Mouse (Mus musculus): ENCODE results near the gene Crebrf. TPM values are rescaled to one million over a fixed set of nuclear protein-coding genes. Genes with fewer than 3 reads are reported as not detected.

The Crebrf gene
- polyA plus RNA-seq, 1 experiment from 2014 or later = 2.5 TPM

- no peaks in the 10 kb centered on the region for H3K9me3 ChIP-seq (ENCODE audit: control insufficient read depth, low read length)
Observed at GRCm38 (mm10) chr17:26812607-26813006, 97.2 kb downstream of the Crebrf start.

GRCm38 (mm10) chr17:26813497-26813896, 98.0 kb downstream of the Crebrf start:
- Histone ChIP-seq H3K9ac (ENCODE audit: low read length) (no peak overlapping the region), H3K4me3 (ENCODE audit: low read depth, low read length) (no peak overlapping the region), H3K27me3 (ENCODE audit: control insufficient read depth, insufficient read depth, low read length) (no peaks in the 10 kb centered on the region), H3K4me2 (ENCODE audit: low read depth, severe bottlenecking) (no peak overlapping the region), H3K27ac (replicated peaks; ENCODE audit: low read depth, low read length) (no peak overlapping the region), H3K9me3 (ENCODE audit: control insufficient read depth, low read length) (no peaks in the 10 kb centered on the region), H3K4me1 (ENCODE audit: control insufficient read depth, insufficient read depth, low read length) (no peaks in the 10 kb centered on the region), H3K36me3 (ENCODE audit: control insufficient read depth, insufficient read depth, low read length) (no peaks in the 10 kb centered on the region)
- 87% methylated on average over 9 of the region's 9 CpGs for WGBS
- no peak for DNase-seq (ENCODE audit: low spot score)
- ATAC-seq (ENCODE audit: insufficient number of reproducible peaks, low FRiP score, low TSS enrichment, low read depth) = no peak

More at GRCm38 (mm10) chr17:26812607-26813006, 97.2 kb downstream of the Crebrf start:
- H3K4me3 ChIP-seq (ENCODE audit: low read depth, low read length) = no peak overlapping the region
- no peak for ATAC-seq (ENCODE audit: insufficient number of reproducible peaks, low FRiP score, low TSS enrichment, low read depth)
- no peaks in the 10 kb centered on the region for H3K27me3 ChIP-seq (ENCODE audit: control insufficient read depth, insufficient read depth, low read length)
- WGBS = 84% methylated on average over 2 of the region's 2 CpGs
- no peak overlapping the region for H3K27ac ChIP-seq (replicated peaks; ENCODE audit: low read depth, low read length)
- no peaks in the 10 kb centered on the region for H3K4me1 ChIP-seq (ENCODE audit: control insufficient read depth, insufficient read depth, low read length)
- no peak overlapping the region for H3K9ac ChIP-seq (ENCODE audit: low read length)
- H3K4me2 ChIP-seq (ENCODE audit: low read depth, severe bottlenecking) = no peak overlapping the region
- no peaks in the 10 kb centered on the region for H3K36me3 ChIP-seq (ENCODE audit: control insufficient read depth, insufficient read depth, low read length)
- DNase-seq (ENCODE audit: low spot score) = no peak

- 83% methylated on average over 6 of the region's 6 CpGs for WGBS
- no peak overlapping the region for H3K4me2 ChIP-seq (ENCODE audit: low read depth, severe bottlenecking)
- no peak for DNase-seq (ENCODE audit: low spot score)
Observed at GRCm38 (mm10) chr17:26816810-26817209, 101.4 kb downstream of the Crebrf start.

GRCm38 (mm10) chr17:26817776-26818175, 102.3 kb downstream of the Crebrf start:
- H3K36me3 ChIP-seq (ENCODE audit: control insufficient read depth, insufficient read depth, low read length) = no peaks in the 10 kb centered on the region
- no peaks in the 10 kb centered on the region for H3K27me3 ChIP-seq (ENCODE audit: control insufficient read depth, insufficient read depth, low read length)
- H3K4me3 ChIP-seq (ENCODE audit: low read depth, low read length) = no peak overlapping the region
- ATAC-seq (ENCODE audit: insufficient number of reproducible peaks, low FRiP score, low TSS enrichment, low read depth) (no peak), DNase-seq (ENCODE audit: low spot score) (no peak)
- H3K4me2 ChIP-seq (ENCODE audit: low read depth, severe bottlenecking) = no peak overlapping the region
- H3K4me1 ChIP-seq (ENCODE audit: control insufficient read depth, insufficient read depth, low read length) = no peaks in the 10 kb centered on the region
- no peak overlapping the region for H3K9ac ChIP-seq (ENCODE audit: low read length)
- no peaks in the 10 kb centered on the region for H3K9me3 ChIP-seq (ENCODE audit: control insufficient read depth, low read length)
- no peak overlapping the region for H3K27ac ChIP-seq (replicated peaks; ENCODE audit: low read depth, low read length)

More at GRCm38 (mm10) chr17:26816810-26817209, 101.4 kb downstream of the Crebrf start:
- no peaks in the 10 kb centered on the region for H3K9me3 ChIP-seq (ENCODE audit: control insufficient read depth, low read length)
- no peak overlapping the region for H3K4me3 ChIP-seq (ENCODE audit: low read depth, low read length)
- H3K4me1 ChIP-seq (ENCODE audit: control insufficient read depth, insufficient read depth, low read length) = no peaks in the 10 kb centered on the region
- no peak for ATAC-seq (ENCODE audit: insufficient number of reproducible peaks, low FRiP score, low TSS enrichment, low read depth)
- no peaks in the 10 kb centered on the region for H3K36me3 ChIP-seq (ENCODE audit: control insufficient read depth, insufficient read depth, low read length)
- no peak overlapping the region for H3K9ac ChIP-seq (ENCODE audit: low read length)
- H3K27ac ChIP-seq (replicated peaks; ENCODE audit: low read depth, low read length) = no peak overlapping the region
- H3K27me3 ChIP-seq (ENCODE audit: control insufficient read depth, insufficient read depth, low read length) = no peaks in the 10 kb centered on the region

GRCm38 (mm10) chr17:26826131-26826530, 110.7 kb downstream of the Crebrf start:
- H3K4me3 ChIP-seq (ENCODE audit: low read depth, low read length) = no peak overlapping the region
- no peak overlapping the region for H3K4me2 ChIP-seq (ENCODE audit: low read depth, severe bottlenecking)
- H3K9ac ChIP-seq (ENCODE audit: low read length) = no peak overlapping the region
- H3K36me3 ChIP-seq (ENCODE audit: control insufficient read depth, insufficient read depth, low read length) = no peaks in the 10 kb centered on the region
- no peak for DNase-seq (ENCODE audit: low spot score)
- no peaks in the 10 kb centered on the region for H3K4me1 ChIP-seq (ENCODE audit: control insufficient read depth, insufficient read depth, low read length)
- H3K9me3 ChIP-seq (ENCODE audit: control insufficient read depth, low read length) = no peaks in the 10 kb centered on the region
- no peaks in the 10 kb centered on the region for H3K27me3 ChIP-seq (ENCODE audit: control insufficient read depth, insufficient read depth, low read length)
- no peak for ATAC-seq (ENCODE audit: insufficient number of reproducible peaks, low FRiP score, low TSS enrichment, low read depth)
- 75% methylated on average over 15 of the region's 17 CpGs for WGBS
- no peak overlapping the region for H3K27ac ChIP-seq (replicated peaks; ENCODE audit: low read depth, low read length)

Other genes with a start within 250 kb of the Crebrf start
- gene Ergic1, start 154.2 kb upstream of the Crebrf start, polyA plus RNA-seq (2014; fragmentation: Nextera tagmentation; extraction: Ambion mirVana) = 134 and 143 TPM in 2 replicates
- gene Dusp1, start 153.5 kb upstream of the Crebrf start, polyA plus RNA-seq (2014; fragmentation: Nextera tagmentation; extraction: Ambion mirVana) = 22.8 and 26.0 TPM in 2 replicates
- 96.6 and 101 TPM in 2 replicates for gene Atp6v0e, start 52.4 kb upstream of the Crebrf start, polyA plus RNA-seq (2014; fragmentation: Nextera tagmentation; extraction: Ambion mirVana)
- gene Bnip1, start 65.4 kb downstream of the Crebrf start, polyA plus RNA-seq (2014; fragmentation: Nextera tagmentation; extraction: Ambion mirVana) = 51.2 and 51.5 TPM in 2 replicates
- 0.16 TPM in 1 of 2 replicates, not detected in the other for gene Nkx2-5, start 129.4 kb downstream of the Crebrf start, polyA plus RNA-seq (2014; fragmentation: Nextera tagmentation; extraction: Ambion mirVana)
- gene Kifc5b, start 201.4 kb downstream of the Crebrf start, polyA plus RNA-seq (2014; fragmentation: Nextera tagmentation; extraction: Ambion mirVana) = 7.3 and 9.8 TPM in 2 replicates
- gene Phf1, start 217.4 kb downstream of the Crebrf start, polyA plus RNA-seq (2014; fragmentation: Nextera tagmentation; extraction: Ambion mirVana) = 4.7 and 5.0 TPM in 2 replicates
- 164 and 170 TPM in 2 replicates for gene Cuta, start 223.9 kb downstream of the Crebrf start, polyA plus RNA-seq (2014; fragmentation: Nextera tagmentation; extraction: Ambion mirVana)
- gene Syngap1, start 225.6 kb downstream of the Crebrf start, polyA plus RNA-seq (2014; fragmentation: Nextera tagmentation; extraction: Ambion mirVana) = 3.1 and 3.5 TPM in 2 replicates